Mouse (Mus musculus): ENCODE measurements around the gene Pi4ka.

Pi4ka gene

GRCm38 (mm10) chr16:17405736-17406443 lies at the start of gene Pi4ka, which contains the start of gene Snap29:
Gene Pi4ka, minus strand, starts transcription at chr16:17406314.
Gene Snap29, plus strand, starts transcription at chr16:17405986.
- peak; percentile 99 to 100 for DNase-seq (ENCODE audit: low spot score in 2 of 2)

- peak in 1 of 2 experiments; percentile 67 for DNase-seq (ENCODE audit: low spot score in 2 of 2)
Observed at GRCm38 (mm10) chr16:17452373-17452715, 46.2 kb upstream of the Pi4ka start.

- DNase-seq (ENCODE audit: low spot score in 2 of 2) = peak; percentile 94 to 97
Observed at GRCm38 (mm10) chr16:17451541-17452372, 45.6 kb upstream of the Pi4ka start, which contains the start of gene Crkl. Gene Crkl, plus strand, starts transcription at chr16:17451987.

GRCm38 (mm10) chr16:17432576-17432975 lies 26.5 kb upstream of the Pi4ka start:
- no peak for DNase-seq (ENCODE audit: low spot score in 2 of 2)

- DNase-seq (ENCODE audit: low spot score in 2 of 2) = no peak
Observed at GRCm38 (mm10) chr16:17423021-17423420, 16.9 kb upstream of the Pi4ka start.

GRCm38 (mm10) chr16:17410209-17410608 lies 4.1 kb upstream of the Pi4ka start:
- DNase-seq (ENCODE audit: low spot score in 2 of 2) = peak in 1 of 2 experiments; percentile 29

GRCm38 (mm10) chr16:17409046-17409445 lies 2.9 kb upstream of the Pi4ka start:
- peak in 1 of 2 experiments; percentile 52 for DNase-seq (ENCODE audit: low spot score in 2 of 2)

GRCm38 (mm10) chr16:17406512-17407231 lies 558 bp upstream of the Pi4ka start:
- peak; percentile 28 to 40 for DNase-seq (ENCODE audit: low spot score in 2 of 2)

- peak in 1 of 2 experiments; percentile 82 for DNase-seq (ENCODE audit: low spot score in 2 of 2)
Observed at GRCm38 (mm10) chr16:17405271-17405696, 830 bp downstream of the Pi4ka start.

GRCm38 (mm10) chr16:17402855-17403254 lies 3.3 kb downstream of the Pi4ka start:
- DNase-seq (ENCODE audit: low spot score in 2 of 2) = peak; percentile 37 to 73

GRCm38 (mm10) chr16:17392784-17393183 lies 13.3 kb downstream of the Pi4ka start:
- no peak for DNase-seq (ENCODE audit: low spot score in 2 of 2)

- DNase-seq (ENCODE audit: low spot score in 2 of 2) = no peak
Observed at GRCm38 (mm10) chr16:17383594-17384326, 22.4 kb downstream of the Pi4ka start.

- DNase-seq (ENCODE audit: low spot score in 2 of 2) = no peak
Observed at GRCm38 (mm10) chr16:17382306-17382705, 23.8 kb downstream of the Pi4ka start.

GRCm38 (mm10) chr16:17358787-17359186 lies 47.3 kb downstream of the Pi4ka start:
- no peak for DNase-seq (ENCODE audit: low spot score in 2 of 2)

- no peak for DNase-seq (ENCODE audit: low spot score in 2 of 2)
Observed at GRCm38 (mm10) chr16:17356031-17356430, 50.1 kb downstream of the Pi4ka start.

GRCm38 (mm10) chr16:17346766-17347165 lies 59.3 kb downstream of the Pi4ka start:
- no peak for DNase-seq (ENCODE audit: low spot score in 2 of 2)

GRCm38 (mm10) chr16:17345813-17346155 lies 60.3 kb downstream of the Pi4ka start:
- no peak for DNase-seq (ENCODE audit: low spot score in 2 of 2)

- no peak for DNase-seq (ENCODE audit: low spot score in 2 of 2)
Observed at GRCm38 (mm10) chr16:17345141-17345812, 60.8 kb downstream of the Pi4ka start.

GRCm38 (mm10) chr16:17341847-17342246 lies 64.3 kb downstream of the Pi4ka start:
- no peak for DNase-seq (ENCODE audit: low spot score in 2 of 2)

- DNase-seq (ENCODE audit: low spot score in 2 of 2) = no peak
Observed at GRCm38 (mm10) chr16:17340705-17341104, 65.4 kb downstream of the Pi4ka start.

GRCm38 (mm10) chr16:17339701-17340100 lies 66.4 kb downstream of the Pi4ka start:
- DNase-seq (ENCODE audit: low spot score in 2 of 2) = no peak

Data from spleen, postnatal 10 days (tissue).